Mouse (Mus musculus): ENCODE measurements around the gene Usp21. TPM values are rescaled to one million over a fixed set of nuclear protein-coding genes. Genes with fewer than 3 reads are reported as not detected.
A peak's percentile ranks its signal among the peaks of the same experiment; 100 is the strongest.
"Not testable (repeated sequence)": the region's sequence is repeated elsewhere in the genome, so short reads cannot be mapped to it uniquely, and the experiment has no call there.

The Usp21 gene
- 44.7 and 48.4 TPM in 2 replicates for polyA plus RNA-seq (2012; rRNA removed)

DNA sequence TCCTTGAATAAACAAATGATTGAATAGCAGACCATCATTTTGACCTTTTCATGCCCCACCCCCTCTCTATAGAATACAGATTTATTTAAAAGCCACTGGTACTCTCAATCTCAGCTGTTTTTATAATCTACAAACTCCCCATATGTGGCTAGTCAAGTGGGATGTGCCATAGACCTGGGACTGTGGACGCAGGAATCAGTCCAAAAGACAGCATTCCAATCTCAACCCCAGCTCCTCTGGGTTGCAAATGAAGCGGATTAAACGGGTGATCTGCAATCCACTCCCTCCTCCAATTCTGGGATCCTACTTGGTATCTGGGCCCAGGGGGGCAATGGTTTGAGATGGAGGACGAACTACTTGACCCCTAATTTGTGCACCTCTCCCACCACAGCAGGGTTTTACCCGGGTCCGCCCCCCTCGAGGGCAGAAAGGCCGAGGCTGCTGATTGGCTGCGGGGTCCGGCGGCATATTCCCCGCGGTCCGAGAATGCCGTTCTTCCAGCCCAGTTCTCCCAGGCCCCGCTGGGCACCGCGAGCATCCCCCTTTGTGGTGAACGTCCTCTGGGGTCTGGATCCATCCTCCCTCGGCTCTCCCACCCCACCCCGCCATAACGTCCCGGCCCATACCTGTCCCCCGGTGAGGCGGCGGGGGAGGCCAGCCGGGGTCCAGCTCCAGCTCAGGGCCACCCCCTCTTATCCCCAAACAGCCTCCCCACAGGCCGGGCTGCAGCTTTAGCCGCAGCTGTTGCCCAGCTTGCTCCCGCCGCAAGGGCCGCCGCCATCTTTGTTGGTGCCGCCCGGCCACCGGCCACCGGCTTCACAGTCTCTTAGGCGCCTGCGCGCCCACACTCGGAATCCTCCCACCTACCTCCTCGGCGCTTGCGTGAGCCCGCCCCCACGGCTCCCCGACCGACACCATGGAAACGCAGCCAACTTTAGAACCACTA, at the start of gene Usp21:
TSS of gene Usp21 (minus strand) at position 856 of the 946 bp plus-strand sequence.
- peak; percentile 87 for DNase-seq (ENCODE audit: low spot score)

- no peak for DNase-seq (ENCODE audit: low spot score)
Observed at GRCm38 (mm10) chr1:171330216-171330560, 42.4 kb upstream of the Usp21 start.

DNA sequence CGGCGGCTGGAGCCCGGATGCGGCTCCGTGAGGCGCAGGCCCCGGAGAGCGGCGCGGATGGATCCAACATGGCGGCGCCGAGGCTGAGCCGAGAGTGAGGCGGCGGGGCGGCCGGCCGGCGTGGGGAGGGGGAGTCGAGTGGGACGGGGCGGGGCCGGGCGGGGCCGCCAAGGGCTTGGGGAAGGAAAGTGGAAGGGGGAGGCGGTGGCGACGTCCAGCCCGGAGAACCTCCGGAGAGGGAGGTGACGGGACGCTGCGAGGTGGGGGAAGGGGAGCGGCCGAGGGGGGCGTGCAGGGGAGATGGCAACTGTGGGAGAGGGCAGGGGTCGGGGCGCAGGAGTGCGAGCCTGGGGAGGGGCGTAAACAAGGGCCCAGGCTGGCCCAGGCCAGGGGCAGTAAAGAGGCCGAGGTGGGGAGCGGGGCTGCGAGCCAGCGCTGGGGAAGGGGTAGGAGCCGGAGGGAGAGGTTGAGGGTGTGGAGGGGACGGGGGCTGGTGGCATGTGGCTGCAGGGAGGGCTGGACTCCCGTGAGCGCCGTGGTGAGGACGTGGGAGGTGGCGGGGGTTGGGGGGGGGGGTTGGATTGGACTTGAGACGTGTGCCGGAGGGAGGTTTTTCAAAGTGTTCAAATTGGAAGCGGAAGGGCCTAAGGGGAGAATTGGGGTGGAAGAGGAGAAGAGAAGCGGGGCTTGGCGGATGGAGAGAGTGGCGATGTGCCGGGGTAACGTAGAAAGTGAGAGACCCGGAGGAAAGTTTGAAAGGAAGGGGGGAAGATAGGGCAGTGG, 41.8 kb upstream of the Usp21 start:
- peak; percentile 82 for DNase-seq (ENCODE audit: low spot score)

DNA sequence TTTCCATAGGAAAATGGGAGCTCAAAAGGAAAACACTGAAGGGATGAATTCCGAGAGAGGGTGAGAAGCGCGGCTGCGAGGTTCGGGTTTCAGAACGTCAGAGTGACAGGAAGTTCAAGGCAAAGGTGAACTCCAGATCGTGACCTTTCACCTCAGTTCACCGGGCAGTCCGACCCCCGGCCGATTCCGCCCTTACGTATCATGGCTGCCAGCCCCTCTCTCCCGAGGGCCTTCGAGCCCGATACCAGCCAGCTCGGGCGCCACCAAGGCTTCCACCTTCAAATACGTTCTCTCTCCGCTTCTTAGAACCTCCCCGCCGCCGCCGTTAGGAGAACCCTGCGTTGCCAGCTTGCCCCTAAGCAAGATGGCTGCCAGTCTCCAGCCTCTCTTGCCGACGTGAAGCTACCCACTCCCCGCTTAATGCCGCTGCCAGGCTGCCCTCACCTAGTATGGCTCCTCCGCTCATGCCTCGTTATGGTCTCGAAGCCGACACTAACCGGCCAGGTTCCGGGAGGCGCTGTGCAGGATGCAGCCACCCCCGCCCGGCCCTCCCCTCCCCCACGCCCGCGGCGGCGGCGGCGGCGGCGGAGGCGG, 41.1 kb upstream of the Usp21 start, which contains the start of gene Dedd:
TSS of gene Dedd (plus strand) at position 307 of the 594 bp plus-strand sequence.
- DNase-seq (ENCODE audit: low spot score): peak; percentile 89

DNA sequence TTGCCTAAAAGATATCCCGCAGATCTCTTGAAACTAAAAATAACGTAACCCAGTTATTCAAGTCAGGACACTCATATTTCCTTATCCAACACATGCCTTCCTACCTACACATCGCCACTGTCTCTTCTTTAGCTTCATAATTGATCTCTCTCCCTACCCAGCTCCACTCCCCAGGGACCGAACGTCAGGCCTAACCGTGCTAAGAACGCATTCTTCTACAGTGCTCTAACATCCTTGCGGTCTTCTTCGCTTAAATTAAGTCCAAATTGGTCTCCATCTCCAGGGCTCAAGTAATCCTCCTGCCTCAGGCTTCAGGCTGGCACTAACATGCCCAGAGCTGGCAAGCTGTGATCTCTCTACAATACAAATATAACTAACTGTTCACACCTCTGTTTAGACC, 40.5 kb upstream of the Usp21 start:
- DNase-seq (ENCODE audit: low spot score): no peak

- not testable (repeated sequence) for DNase-seq (ENCODE audit: low spot score)
Observed at GRCm38 (mm10) chr1:171326588-171326987, 38.8 kb upstream of the Usp21 start.

GRCm38 (mm10) chr1:171325571-171325970, 37.8 kb upstream of the Usp21 start:
- no peak for DNase-seq (ENCODE audit: low spot score)

- no peak for DNase-seq (ENCODE audit: low spot score)
Observed at GRCm38 (mm10) chr1:171322012-171322411, 34.2 kb upstream of the Usp21 start.

DNA sequence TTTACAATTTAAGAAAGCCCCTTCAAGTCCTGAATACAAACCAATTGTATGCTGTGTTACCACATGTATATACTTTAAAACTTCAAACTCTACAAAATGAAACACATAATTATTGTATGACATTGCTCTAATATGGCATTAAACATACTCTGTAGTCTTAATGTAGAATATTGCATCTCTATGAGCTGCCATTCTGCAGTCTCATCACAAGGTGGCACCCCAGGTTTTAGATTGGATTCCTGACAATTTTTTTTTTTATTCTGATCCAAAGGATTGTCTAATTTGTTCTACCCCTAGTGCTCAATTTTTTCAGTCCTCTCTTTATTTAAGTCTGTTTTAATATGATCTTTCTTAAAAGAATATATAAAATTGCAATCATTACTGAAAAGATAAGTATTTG, 33.6 kb upstream of the Usp21 start:
- no peak for DNase-seq (ENCODE audit: low spot score)

DNA sequence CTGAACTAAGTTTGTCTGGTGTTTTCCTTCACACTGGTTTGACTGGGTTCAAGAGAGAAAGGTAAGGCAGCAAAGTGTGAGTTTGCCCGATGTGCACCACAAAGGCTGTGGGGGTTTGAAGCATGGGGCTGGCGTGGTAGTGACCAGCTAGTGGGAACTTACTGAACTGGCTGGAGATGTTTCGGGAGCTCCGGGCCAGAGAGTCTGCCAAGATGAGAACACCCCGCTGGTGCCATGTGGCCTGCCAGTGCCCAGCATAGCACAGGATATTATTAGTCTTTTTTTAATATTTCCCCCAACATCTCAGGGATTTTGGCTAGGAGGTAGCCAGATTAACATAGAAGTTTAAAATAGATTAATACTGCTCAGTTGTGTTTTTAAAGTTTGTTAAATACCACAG, 32.4 kb upstream of the Usp21 start:
- no peak for DNase-seq (ENCODE audit: low spot score)

DNA sequence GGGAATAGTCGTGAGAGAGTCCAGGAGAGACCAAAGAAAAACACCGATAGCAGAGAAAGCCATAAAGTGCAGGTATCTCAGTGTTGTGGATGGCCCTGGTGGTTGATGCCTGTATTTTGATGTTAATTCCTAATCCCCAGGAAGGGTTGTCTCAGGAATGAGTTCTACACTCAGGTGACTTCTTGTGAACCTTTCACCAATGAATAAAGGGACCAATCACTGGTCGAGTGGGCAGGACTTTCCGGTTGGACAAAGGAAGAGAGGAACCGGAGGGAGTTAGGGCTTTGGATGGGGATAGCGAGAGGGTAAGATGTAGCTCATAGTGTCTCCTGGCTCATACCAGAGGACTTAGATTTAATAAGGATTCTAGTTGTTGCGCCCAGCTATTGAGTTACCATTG, 32.0 kb upstream of the Usp21 start:
- no peak for DNase-seq (ENCODE audit: low spot score)

DNA sequence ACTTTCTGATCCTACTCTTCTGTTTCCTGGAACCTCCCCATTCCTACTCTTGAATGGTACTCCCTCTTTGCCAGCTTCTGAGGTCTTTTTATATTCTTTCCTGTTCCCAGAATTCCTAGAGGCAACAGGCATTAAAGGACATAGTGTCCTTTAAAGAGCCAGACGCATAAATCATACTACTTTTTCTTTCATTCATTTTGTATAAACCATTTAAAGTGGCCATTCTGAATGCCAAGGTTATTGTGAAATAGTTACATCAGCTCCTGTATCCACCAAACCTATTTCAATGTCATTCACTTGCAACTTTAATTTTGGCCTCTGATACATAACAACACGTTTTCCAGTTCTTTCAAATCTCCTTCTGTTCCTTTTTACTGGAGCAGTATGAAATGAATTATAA, 21.5 kb upstream of the Usp21 start:
- no peak for DNase-seq (ENCODE audit: low spot score)

DNA sequence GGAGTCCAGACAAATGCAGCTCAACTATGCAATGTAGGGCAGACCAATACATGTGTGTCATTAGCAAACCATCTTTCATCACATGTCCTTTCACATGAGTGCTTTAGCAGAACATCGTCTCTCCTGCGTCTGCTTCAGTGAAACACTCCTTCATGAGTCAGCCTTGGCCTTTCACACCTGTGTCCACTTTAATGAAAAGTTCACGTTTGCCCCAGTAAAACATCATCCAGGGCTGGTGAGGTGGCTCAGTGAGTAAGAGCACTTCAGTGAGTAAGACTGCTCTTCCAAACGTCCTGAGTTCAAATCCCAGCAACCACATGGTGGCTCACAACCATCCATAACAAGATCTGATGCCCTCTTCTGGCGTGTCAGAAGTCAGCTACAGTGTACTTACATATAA, 18.4 kb upstream of the Usp21 start:
- not testable (repeated sequence) for DNase-seq (ENCODE audit: low spot score)

DNA sequence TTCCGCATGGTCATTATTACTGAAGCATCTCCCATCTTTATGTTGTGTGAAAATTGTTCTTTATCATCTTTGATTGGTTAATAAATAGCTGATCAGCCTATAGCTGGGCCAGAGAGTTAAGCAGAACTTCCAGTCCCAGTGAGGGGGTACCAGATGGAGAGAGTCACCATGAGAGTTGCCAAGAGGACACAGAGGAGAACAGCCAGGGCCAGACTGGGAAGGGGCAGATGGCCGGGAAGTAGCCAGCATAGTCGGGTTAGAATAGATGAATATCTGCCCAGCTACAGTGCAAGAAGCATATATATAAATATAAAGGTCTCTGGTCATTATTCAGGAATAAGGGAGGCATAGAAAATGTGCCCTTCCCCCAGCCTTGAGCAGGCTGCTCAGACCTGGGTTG, 10.4 kb upstream of the Usp21 start:
- DNase-seq (ENCODE audit: low spot score): no peak

GRCm38 (mm10) chr1:171295063-171295402, 7.2 kb upstream of the Usp21 start:
- no peak for DNase-seq (ENCODE audit: low spot score)

GRCm38 (mm10) chr1:171294298-171295062, 6.7 kb upstream of the Usp21 start, which contains the start of gene Ufc1:
TSS of gene Ufc1 (minus strand) at chr1:171295024.
- peak; percentile 78 for DNase-seq (ENCODE audit: low spot score)

DNA sequence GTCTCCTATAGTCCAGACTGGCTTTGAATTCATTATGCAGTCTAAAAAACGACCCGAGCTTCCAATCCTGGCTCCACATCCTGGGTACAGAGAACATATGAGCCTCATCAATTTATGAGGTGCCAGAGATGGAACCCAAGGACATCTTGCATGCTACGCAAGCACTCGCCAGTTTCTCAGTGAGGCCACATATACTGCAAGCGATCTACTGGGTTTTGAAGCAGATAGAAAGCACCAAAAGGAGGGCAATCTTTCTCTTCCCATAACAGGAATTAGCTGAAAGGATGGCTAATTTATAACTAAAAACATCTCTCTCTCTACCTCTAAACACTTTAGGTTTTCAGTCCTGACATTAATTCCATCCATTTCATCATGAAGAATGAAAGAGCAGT, 6.1 kb upstream of the Usp21 start:
- DNase-seq (ENCODE audit: low spot score): no peak

DNA sequence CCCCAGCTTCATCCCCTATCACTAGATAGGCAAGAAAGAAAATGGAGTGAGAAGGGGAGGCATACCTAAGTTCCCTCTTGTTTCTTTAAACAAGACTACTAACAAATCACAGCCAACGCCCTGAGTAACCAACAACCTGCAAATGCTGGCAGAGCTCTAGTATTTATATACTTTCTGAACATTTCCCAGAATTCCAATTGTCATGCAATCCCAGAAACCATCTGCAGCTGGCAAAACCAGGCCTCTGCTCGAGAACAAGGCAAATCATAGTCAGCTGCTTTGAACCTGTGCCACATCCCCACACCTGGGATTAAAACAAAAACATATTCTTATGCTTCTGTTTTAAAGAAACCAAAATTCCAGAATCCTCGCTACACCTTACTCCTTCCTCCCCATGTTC, 5.6 kb upstream of the Usp21 start:
- DNase-seq (ENCODE audit: low spot score): no peak

DNA sequence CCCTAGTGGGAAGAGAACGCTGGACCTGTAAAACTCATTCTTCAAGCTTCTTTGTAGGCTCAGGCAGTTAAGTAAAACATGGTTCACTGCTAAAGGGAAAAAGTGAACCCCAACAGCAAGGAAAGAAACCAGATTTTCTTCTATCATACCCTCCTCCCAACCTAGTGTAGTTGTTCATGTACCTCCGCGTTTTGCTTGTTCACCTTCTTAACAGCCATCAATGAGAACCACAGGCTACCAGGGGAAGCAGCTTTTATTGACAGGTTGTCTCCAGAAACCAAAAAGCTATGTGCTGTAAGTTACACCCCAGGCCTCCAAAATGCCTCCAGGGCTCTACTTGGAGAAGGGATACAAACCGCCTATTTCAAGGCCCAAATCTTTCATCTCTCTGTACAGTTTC, 537 bp upstream of the Usp21 start:
- no peak for DNase-seq (ENCODE audit: low spot score)

DNA sequence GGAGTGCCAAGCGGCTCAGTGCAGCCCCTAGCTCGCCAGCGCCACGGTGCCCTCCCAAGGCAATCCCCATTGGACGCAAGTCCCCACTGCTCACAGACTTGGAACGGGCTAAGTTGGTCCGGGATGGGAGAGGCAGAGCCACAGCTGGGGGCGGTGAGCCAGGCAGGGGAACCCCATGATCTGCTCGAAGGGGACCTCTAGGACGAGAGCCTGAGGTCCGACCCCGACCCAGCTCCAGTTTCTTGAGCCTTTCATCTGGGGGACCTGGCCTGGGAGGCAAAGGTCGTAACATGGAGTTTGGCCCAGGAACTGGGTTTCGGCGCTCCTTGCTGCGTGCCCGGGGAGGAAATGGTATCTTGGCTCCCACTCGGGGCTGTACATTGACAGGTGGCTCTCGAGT, 1.3 kb downstream of the Usp21 start:
- no peak for DNase-seq (ENCODE audit: low spot score)

DNA sequence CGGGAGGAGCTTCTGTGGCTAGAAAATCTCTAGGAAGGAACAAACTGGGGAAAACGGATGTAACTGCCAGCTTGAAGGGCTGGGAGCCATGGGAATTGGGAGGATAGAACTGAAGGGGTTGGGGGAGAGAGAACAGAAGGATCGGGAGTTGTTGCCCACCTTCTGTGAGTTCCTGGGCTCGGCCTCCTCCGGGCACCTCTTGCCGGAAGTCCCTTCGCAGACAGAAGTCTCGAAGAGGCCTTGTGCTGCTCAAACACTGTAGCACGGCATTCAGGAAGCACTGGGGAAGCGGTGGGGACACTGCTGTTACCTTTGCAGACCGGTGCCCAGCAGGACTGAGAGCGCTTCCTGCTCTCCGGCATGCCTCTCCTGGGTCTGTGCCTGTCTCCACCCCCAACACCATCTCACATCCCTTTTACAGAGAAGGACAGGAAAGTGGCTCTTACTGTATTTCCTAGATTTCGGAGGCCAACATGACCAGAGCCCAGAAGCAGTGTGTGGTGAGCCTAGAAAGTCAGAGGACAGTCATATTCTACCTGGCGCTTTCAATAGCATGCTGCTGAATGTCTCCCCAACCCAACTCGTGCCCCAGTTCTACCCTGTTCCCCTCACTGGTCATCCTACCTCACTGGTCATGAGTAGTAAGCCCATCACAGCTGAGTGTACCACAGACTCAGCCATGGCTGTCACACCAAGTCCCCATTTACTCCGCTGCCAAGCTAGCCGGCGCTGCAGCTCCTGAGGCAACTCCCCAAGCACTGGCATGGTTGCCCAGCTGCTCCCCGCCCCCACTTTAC, 2.5 kb downstream of the Usp21 start:
- DNase-seq (ENCODE audit: low spot score): no peak
